Mouse (Mus musculus): Measurements from ENCODE around the gene Pitpnm1. TPM values are rescaled to one million over a fixed set of nuclear protein-coding genes. Genes with fewer than 3 reads are reported as not detected.
"Not testable (repeated sequence)": the region's sequence is repeated elsewhere in the genome, so short reads cannot be mapped to it uniquely, and the experiment has no call there.

The Pitpnm1 gene
- polyA plus RNA-seq, 1 experiment from 2014 or later = 18.9 TPM

- DNase-seq (ENCODE audit: low spot score) (peak; percentile 99), ATAC-seq (peak; percentile 82)
- H3K9ac ChIP-seq (replicated peaks; ENCODE audit: low read depth) = peak overlapping the region; percentile 32; the same call in 1 of the 2 replicates
- WGBS = 2% methylated on average over 38 of the region's 38 CpGs
- no peak for TF ChIP-seq EP300 (IDR thresholded peaks at IDR 0.05)
- no peak for TF ChIP-seq CTCF (IDR thresholded peaks at IDR 0.05)
- H3K27me3 ChIP-seq (replicated peaks; ENCODE audit: insufficient read depth, low read length) = no peaks in the 10 kb centered on the region
- peaks cover 5% of the 10 kb centered on the region; the same call in 1 of the 2 replicates for H3K4me1 ChIP-seq (ENCODE audit: insufficient read depth, low read depth, low read length)
- H3K9me3 ChIP-seq (ENCODE audit: low read length) = no peaks in the 10 kb centered on the region
- no peaks in the 10 kb centered on the region for H3K36me3 ChIP-seq (ENCODE audit: insufficient read depth, low read length)
- peak overlapping the region; percentile 68 for H3K27ac ChIP-seq (ENCODE audit: low read length)
- H3K4me2 ChIP-seq (replicated peaks; ENCODE audit: low read depth, low read length) = peak overlapping the region; percentile 49
- peak overlapping the region; percentile 42 for H3K4me3 ChIP-seq (ENCODE audit: low read depth, low read length)
These were observed 21.5 kb downstream of the Pitpnm1 start for GRCm38 (mm10) chr19:4121097-4121805.

- H3K9ac ChIP-seq (replicated peaks; ENCODE audit: low read depth); H3K9me3 ChIP-seq (ENCODE audit: low read length); H3K4me1 ChIP-seq (ENCODE audit: insufficient read depth, low read depth, low read length); H3K27me3 ChIP-seq (replicated peaks; ENCODE audit: insufficient read depth, low read length); H3K4me2 ChIP-seq (replicated peaks; ENCODE audit: low read depth, low read length); H3K36me3 ChIP-seq (ENCODE audit: insufficient read depth, low read length); ATAC-seq; H3K27ac ChIP-seq (ENCODE audit: low read length); H3K4me3 ChIP-seq (ENCODE audit: low read depth, low read length): not testable (repeated sequence)
- 53% methylated on average over 6 of the region's 6 CpGs for WGBS
- peak; percentile 46 for DNase-seq (ENCODE audit: low spot score)
These were observed 22.1 kb downstream of the Pitpnm1 start for GRCm38 (mm10) chr19:4121896-4122295.

GRCm38 (mm10) chr19:4122411-4123370 lies 22.9 kb downstream of the Pitpnm1 start:
- ATAC-seq = no peak
- no peaks in the 10 kb centered on the region for H3K27me3 ChIP-seq (replicated peaks; ENCODE audit: insufficient read depth, low read length)

DNA sequence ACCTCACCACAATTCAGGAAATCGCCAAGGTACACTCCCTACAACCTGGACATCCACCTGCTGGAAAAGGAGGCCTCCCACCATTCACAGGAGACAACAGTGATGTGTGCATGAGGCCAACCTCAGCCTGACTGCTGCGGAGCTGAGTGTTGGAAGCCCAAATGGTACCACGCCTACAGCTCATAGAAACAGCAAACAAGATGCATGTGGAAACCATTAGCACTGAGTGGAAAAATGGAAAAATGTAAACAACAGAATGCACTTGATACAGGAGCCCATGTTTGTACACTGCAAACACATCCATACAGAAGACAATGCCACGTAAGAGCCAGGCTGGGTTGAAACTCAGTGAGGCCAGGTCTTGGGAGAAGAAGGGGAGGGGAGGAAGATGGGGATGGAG lies 24.6 kb downstream of the Pitpnm1 start:
- Histone ChIP-seq H3K4me3 (ENCODE audit: low read depth, low read length) (no peak overlapping the region), H3K4me2 (replicated peaks; ENCODE audit: low read depth, low read length) (no peak overlapping the region), H3K4me1 (ENCODE audit: insufficient read depth, low read depth, low read length) (peaks cover 9% of the 10 kb centered on the region), H3K27ac (ENCODE audit: low read length) (no peak overlapping the region), H3K9ac (replicated peaks; ENCODE audit: low read depth) (no peak overlapping the region), H3K36me3 (ENCODE audit: insufficient read depth, low read length) (peaks cover 7% of the 10 kb centered on the region; the same call in 1 of the 2 replicates), H3K27me3 (replicated peaks; ENCODE audit: insufficient read depth, low read length) (no peaks in the 10 kb centered on the region), H3K9me3 (ENCODE audit: low read length) (no peaks in the 10 kb centered on the region)
- no peak for DNase-seq (ENCODE audit: low spot score)
- WGBS = 59% methylated on average over 4 of the region's 4 CpGs
- TF ChIP-seq CTCF (IDR thresholded peaks at IDR 0.05) (no peak), EP300 (IDR thresholded peaks at IDR 0.05) (no peak)
- ATAC-seq = no peak

More at GRCm38 (mm10) chr19:4122411-4123370, 22.9 kb downstream of the Pitpnm1 start:
- Histone ChIP-seq H3K36me3 (ENCODE audit: insufficient read depth, low read length) (no peaks in the 10 kb centered on the region), H3K4me1 (ENCODE audit: insufficient read depth, low read depth, low read length) (peaks cover 9% of the 10 kb centered on the region), H3K4me2 (replicated peaks; ENCODE audit: low read depth, low read length) (no peak overlapping the region), H3K9me3 (ENCODE audit: low read length) (no peaks in the 10 kb centered on the region), H3K9ac (replicated peaks; ENCODE audit: low read depth) (no peak overlapping the region), H3K4me3 (ENCODE audit: low read depth, low read length) (no peak overlapping the region), H3K27ac (ENCODE audit: low read length) (no peak overlapping the region)
- TF ChIP-seq CTCF (IDR thresholded peaks at IDR 0.05) (no peak; the same call in 1 of the 2 replicates), EP300 (IDR thresholded peaks at IDR 0.05) (no peak)
- DNase-seq (ENCODE audit: low spot score) = no peak
- WGBS = 75% methylated on average over 7 of the region's 7 CpGs

GRCm38 (mm10) chr19:4125268-4125667 lies 25.5 kb downstream of the Pitpnm1 start:
- H3K4me1 ChIP-seq (ENCODE audit: insufficient read depth, low read depth, low read length); H3K36me3 ChIP-seq (ENCODE audit: insufficient read depth, low read length); H3K9me3 ChIP-seq (ENCODE audit: low read length); H3K27ac ChIP-seq (ENCODE audit: low read length); DNase-seq (ENCODE audit: low spot score); H3K9ac ChIP-seq (replicated peaks; ENCODE audit: low read depth); H3K27me3 ChIP-seq (replicated peaks; ENCODE audit: insufficient read depth, low read length): not testable (repeated sequence)
- H3K4me3 ChIP-seq (ENCODE audit: low read depth, low read length) = peak overlapping the region; percentile 70
- peak; percentile 12 for ATAC-seq
- peak overlapping the region; percentile 71 for H3K4me2 ChIP-seq (replicated peaks; ENCODE audit: low read depth, low read length)
- WGBS = 9% methylated on average over 4 of the region's 4 CpGs

Measured in lung, postnatal 0 days (tissue).